Mouse (Mus musculus) T-helper 1 cell (primary cell): Measurements from ENCODE around the gene Lrsam1.

Experiments
- in situ Hi-C: fragments of 300-600 bp; cut with MboI, MseI; formaldehyde crosslinking; loops from one replicate; pipeline ENCODE4 v1.15.1; 2025; ENCODE audit warnings: high pct_unique_total_duplicates

The Lrsam1 gene

DNA sequence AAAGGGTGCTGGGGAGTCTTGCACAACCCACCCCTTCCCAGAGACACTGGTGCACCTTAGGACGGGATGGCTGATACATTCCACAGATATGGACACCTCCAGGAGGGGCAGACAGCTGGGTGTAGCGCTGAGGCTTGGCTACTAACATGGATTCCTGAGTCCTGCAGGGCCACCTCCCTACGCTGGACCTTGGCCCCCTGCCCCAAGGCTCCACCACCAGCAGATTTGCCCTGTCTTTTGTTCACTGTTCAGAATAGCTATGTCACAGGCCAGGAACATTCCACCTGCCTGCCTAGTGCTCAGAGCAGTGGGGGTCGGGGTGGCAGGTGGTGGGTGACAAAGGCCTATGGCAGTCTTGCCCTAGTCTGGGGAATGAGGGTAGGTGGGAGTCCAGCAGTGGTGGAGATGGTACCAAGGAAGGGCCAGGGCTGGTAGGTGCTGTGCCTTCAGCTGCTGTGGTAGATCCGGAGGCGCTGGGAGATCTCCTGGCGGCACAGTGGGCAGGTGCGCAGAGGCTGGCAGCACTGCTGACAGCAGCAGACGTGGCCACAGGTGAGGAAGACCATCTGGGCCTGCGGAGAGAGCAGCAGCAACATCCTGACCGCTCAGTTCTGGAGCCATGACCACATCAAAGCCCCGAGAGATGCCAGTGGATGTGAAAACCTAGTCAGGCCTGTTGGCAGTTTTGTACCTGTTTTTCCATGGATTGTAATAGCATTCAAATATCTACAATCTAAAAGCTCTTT is 34.9 kb downstream of the Lrsam1 start:
- in situ Hi-C loops = no loop called here

GRCm38 (mm10) chr2:32924306-32924844 is 37.0 kb downstream of the Lrsam1 start:
- in situ Hi-C loops = no loop called here

GRCm38 (mm10) chr2:32923551-32924250 is 37.7 kb downstream of the Lrsam1 start:
- in situ Hi-C loops = no loop called here

DNA sequence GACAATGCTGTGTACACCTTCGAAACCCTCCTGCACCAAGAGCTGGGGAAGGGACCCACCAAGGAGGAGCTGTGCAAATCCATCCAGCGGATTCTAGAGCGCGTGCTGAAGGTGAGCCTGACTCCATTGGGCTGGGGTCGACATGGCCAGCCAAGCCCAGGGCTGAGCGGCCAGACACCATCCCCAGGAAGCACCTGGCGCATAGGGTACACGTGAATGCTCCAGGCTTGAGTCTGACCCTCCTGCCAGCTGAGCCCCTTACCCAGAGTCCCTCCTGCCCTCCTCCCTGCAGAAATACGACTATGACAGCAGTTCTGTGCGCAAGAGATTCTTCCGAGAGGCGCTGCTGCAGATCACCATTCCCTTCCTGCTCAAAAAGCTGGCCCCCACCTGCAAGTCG is 38.9 kb downstream of the Lrsam1 start:
- in situ Hi-C loops = no loop called here

GRCm38 (mm10) chr2:32921801-32922380 is 39.5 kb downstream of the Lrsam1 start:
- in situ Hi-C loops = no loop called here

DNA sequence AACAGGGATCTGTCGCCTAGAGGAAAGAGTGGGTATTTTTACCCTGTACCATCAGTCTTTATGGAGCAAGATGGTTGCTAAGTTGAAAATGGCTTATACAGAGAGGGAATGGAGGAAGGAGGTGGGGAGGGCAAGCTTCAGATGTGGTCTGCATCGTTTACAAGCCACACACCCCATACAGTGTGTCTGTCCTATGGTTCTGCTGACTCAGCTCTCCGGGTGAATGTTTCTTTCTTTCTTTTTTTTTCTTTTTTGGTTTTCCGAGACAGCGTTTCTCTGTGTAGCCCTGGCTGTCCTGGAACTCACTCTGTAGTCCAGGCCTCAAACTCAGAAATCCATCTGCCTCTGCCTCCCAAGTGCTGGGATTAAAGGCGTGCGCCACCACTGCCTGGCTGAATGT is 40.2 kb downstream of the Lrsam1 start:
- in situ Hi-C loops = no loop called here

GRCm38 (mm10) chr2:32918391-32918790 is 43.0 kb downstream of the Lrsam1 start:
- in situ Hi-C loops = no loop called here

DNA sequence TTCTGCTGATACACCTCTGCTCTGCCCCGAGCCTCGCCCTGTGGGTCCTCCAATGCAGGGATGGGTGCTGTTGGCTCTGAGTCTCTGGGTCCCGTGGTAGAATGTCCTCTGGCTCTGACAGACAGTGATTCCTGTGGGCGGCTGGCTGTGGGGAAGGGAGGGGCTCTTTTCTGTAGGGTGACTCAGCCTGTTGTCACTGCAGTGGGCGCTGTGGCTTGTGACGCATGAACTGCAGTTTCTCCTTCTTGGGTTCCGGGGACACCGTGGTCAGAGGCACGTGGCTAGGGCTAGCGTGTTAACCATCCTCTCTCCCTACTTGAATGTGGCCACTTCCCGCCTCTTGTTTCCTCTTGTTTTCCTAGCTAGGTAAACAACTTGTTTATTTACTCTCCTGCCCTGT is 43.9 kb downstream of the Lrsam1 start:
- in situ Hi-C loops = no loop called here

- in situ Hi-C loops = no loop called here
These were observed 46.5 kb downstream of the Lrsam1 start for GRCm38 (mm10) chr2:32914896-32915295.

DNA sequence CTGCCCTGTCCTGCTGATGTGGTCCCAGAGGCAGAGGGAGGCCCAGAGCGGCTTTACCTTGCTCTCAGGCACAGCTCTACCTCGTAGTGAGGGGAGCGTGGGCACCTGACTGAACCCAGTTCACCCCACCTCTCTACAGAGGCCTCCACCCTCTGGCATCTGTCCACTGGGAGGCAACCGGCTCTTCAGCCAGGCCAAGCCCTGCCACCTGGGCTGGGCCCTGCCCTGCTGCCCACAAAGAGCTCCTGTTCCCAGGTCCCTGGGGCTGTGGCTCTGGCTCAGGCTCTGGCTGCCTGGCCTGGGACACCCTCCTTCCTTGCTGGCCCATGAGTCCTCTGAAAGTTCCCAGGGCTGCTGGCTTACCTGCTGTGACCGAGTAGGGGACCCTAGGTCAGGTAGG is 47.1 kb downstream of the Lrsam1 start:
- in situ Hi-C loops = no loop called here

- in situ Hi-C loops = no loop called here
These were observed 49.1 kb downstream of the Lrsam1 start for GRCm38 (mm10) chr2:32912210-32912804.

DNA sequence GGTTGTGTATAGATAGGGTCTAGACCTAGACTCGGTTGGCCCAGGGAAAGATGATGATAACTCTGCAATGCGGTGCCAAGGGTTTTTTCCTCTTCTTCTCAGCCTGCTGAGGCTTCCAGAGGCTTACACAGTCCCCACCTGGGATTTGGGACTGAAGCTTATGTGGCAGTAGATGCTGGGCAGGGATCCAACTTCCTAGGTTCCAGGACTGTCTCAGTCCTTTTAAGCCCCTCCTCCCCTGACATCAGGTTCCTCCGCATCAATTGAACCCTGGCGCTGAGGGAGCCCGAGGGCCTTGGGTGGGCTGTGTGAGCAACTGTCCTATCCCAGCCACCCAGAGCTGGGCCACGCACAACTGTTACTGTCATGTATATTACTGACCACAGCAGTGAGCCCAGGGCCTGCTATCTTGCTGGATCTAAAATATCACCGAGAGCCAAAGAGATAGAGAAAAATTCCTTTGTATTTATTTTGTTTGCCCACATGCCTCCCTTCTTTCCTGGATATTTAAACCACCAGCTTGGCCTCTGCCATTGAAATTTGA is 49.7 kb downstream of the Lrsam1 start:
- in situ Hi-C loops = no loop called here

DNA sequence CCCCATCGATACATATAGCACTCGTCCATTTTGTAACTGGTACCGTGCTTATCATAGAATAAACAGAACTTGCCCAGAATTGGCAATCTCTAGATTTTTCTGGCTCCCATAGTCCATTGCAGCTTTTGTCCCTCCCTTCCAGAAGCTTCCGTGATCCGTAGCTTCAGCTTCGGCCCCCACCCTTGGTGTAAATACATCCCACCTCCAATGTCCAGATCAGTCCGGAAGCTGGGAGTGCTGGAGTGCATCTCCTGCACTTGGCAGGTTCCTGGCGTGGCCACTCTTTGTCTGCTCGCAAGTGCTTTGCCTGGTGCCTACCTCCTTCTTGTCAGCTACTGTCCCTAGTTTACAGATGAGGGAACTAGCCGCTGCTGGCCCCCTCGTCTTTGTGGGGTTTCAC is 52.6 kb downstream of the Lrsam1 start:
- in situ Hi-C loops = no loop called here

GRCm38 (mm10) chr2:32908272-32908671 is 53.1 kb downstream of the Lrsam1 start:
- in situ Hi-C loops = no loop called here

- in situ Hi-C loops = no loop called here
These were observed 54.0 kb downstream of the Lrsam1 start for GRCm38 (mm10) chr2:32907442-32907841.

DNA sequence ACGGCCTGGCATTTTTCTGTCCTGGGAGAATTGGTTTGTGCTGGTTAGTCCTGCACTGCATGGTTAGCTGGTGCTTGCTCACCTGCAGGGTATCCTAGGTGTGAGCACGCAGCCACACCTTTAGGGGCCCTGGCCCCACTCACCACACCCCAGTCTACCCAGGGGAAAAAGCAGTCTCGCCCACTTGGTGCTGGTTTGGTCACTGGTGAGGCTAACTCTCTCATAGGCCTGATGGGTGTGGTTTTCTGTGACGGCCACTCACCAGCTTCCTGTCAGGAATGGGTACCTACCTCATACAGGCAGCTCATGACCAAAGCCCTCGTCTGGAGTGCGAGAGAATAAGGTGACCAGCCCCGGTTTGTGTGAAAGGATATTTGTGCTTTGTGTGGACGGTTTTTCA is 56.1 kb downstream of the Lrsam1 start:
- in situ Hi-C loops = no loop called here

- in situ Hi-C loops = no loop called here
These were observed 56.8 kb downstream of the Lrsam1 start for GRCm38 (mm10) chr2:32904637-32905036.

DNA sequence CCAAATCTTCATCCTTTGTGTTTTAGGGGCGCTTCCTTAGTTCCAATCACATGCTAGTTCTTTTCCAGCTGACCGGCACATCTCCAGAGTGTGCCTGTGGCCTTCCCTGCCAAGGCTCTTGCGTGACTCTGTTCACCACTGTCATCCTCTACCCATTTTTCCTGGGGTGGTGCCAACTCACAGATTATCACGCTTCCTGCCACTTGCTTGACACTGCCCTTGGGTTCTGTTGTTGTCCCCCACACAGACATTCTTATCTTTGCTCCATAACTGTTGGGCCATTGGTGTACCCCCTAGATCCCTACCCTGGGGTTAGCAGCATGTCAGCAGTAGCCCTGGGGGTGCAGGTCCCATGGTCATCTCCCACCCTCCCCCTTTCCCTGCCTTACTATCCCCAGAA is 57.9 kb downstream of the Lrsam1 start:
- in situ Hi-C loops = no loop called here

DNA sequence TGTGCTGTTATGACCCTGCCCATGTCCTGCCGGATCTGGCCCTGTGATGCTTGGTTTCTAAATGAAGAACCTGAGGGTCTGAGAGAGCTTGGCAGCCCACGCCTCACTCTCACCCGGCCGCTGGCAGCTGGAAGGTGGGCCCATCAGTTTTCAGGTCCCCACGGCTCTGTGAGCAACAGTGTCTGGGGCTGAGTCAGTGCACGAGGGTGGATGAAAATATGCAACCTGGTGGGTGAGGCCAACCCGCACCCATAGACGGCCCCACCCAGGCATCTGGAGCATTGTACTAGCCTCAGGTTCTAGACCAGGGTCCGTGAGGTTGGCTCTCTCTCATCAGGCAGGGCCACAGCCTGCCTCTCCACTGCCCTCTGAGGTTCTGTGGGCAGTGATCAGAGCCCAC is 59.3 kb downstream of the Lrsam1 start:
- in situ Hi-C loops = no loop called here

DNA sequence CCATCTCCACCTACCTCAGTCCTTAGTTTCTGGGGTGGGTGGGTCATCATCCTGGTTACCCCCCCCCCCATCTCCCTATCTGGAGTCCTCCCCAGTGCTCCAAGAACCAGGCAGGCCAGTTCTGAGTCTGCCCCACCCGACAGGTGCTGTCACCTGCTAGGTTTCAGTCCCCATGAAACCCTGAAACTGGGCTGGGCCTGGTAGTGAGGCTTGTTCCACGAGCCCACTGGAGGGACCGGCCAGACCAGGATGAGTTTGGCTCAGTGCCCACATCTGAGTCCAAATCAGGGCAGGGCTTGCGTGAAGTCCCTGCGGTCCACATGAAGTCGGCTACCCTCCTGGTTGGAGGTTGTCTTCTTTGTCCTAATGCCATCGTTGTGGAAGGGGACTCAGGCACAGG is 62.4 kb downstream of the Lrsam1 start:
- in situ Hi-C loops = no loop called here

DNA sequence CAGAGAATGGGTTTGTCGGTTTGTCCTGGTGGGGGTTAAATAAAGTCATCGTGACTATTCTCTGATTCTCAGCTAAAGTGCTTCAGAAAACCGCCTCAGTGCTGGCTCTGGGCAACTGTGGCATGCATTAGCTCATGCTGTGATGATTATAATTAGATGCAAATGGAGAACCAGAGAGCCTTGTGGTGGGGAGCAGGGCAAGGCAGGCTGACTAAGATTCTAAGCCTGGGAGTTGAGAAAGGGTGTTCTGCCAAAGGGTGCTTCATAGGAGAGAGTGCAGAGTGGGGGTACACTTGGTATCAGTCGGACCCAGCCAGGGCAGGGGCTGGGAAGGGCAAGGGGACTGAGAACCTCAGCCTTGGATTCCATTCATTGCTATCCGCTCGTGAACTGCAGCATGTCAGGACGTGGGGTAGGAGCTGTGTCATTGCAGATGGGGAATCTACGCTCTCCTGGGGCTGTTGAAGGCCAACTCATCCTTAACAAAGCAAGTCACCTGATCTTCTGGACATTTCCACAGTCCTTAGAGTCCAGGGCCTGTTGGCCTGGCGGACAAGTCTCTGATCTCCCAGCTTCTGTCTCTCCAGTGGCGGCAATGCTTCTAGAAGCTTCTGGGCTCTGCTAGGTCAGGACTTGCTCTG is 64.8 kb downstream of the Lrsam1 start:
- in situ Hi-C loops = no loop called here
